Mouse (Mus musculus): ENCODE measurements around the gene Hacd2. TPM values are rescaled to one million over a fixed set of nuclear protein-coding genes. Genes with fewer than 3 reads are reported as not detected.

Hacd2 gene
- polyA plus RNA-seq, 1 experiment: 15.4 TPM

- DNase-seq: no peak
- H3K36me3 ChIP-seq (ENCODE audit: control insufficient read depth, insufficient read depth, low read length): no peaks in the 10 kb centered on the region
- H3K4me1 ChIP-seq (replicated peaks; ENCODE audit: control insufficient read depth, insufficient read depth, low read length): peaks cover 8% of the 10 kb centered on the region; the same call in 1 of the 2 replicates
- H3K27me3 ChIP-seq (ENCODE audit: control insufficient read depth, insufficient read depth, low read length): peaks cover 14% of the 10 kb centered on the region; the same call in 1 of the 2 replicates
- H3K27ac ChIP-seq (ENCODE audit: control insufficient read depth, insufficient read depth, low read length): no peak overlapping the region
- 2% methylated on average over 29 of the region's 29 CpGs for WGBS
- H3K4me3 ChIP-seq (ENCODE audit: control insufficient read depth, insufficient read depth, low read length): 0 out of 2 replicates have a peak overlapping the region, but pooled peaks have one; percentile 16
- no peak for TF ChIP-seq CTCF (IDR thresholded peaks at IDR 0.05; ENCODE audit: borderline replicate concordance, control insufficient read depth, extremely low read depth, insufficient read depth, low read length, poor library complexity)
- TF ChIP-seq POLR2A (IDR thresholded peaks at IDR 0.05; ENCODE audit: control insufficient read depth, extremely low read depth, insufficient read depth, low read length, poor library complexity): no peak
These were observed 132.0 kb downstream of the Hacd2 start for GRCm38 (mm10) chr16:35154245-35154640.

DNA sequence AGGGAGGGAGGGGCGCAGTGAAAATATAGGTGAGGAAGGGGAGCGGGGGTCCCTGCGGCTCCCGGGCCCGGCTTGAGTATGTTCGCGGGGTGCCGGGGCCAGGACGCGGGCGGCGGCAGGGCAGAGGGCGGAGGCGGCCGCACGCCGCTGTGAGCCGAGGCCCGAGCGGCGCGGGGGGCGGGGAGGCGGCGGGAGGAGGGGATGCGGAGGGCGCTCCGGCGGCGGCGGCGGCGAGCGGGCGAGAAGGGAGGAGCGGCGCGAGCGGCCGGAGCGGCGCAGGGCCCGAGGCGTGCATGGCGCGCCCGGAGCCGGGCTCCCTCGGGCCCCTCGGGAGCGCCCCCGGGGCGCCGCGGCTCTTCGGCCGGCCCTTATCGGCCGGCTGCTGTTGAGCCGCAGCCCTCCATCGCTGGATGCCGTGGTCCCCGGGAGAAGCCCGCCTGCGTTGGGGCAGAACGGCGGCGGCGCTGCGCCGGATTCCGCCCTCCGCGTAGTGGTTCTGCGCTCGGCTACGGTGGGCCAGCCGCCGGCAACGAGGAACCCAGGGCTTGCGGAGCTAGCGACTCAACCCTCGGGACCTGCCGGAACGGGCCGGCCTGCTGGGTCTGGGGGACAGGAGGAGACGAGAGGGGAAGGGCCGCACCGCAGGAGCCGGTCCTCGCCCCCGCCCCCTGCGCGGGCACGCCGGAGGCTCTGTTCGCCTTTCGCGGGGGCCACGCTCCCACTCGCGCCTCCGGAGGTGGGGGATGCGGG, 132.6 kb downstream of the Hacd2 start, which contains the start of gene Adcy5:
Adcy5 (plus strand) TSS at position 237 of the 750 bp plus-strand sequence.
- no peak for DNase-seq

DNA sequence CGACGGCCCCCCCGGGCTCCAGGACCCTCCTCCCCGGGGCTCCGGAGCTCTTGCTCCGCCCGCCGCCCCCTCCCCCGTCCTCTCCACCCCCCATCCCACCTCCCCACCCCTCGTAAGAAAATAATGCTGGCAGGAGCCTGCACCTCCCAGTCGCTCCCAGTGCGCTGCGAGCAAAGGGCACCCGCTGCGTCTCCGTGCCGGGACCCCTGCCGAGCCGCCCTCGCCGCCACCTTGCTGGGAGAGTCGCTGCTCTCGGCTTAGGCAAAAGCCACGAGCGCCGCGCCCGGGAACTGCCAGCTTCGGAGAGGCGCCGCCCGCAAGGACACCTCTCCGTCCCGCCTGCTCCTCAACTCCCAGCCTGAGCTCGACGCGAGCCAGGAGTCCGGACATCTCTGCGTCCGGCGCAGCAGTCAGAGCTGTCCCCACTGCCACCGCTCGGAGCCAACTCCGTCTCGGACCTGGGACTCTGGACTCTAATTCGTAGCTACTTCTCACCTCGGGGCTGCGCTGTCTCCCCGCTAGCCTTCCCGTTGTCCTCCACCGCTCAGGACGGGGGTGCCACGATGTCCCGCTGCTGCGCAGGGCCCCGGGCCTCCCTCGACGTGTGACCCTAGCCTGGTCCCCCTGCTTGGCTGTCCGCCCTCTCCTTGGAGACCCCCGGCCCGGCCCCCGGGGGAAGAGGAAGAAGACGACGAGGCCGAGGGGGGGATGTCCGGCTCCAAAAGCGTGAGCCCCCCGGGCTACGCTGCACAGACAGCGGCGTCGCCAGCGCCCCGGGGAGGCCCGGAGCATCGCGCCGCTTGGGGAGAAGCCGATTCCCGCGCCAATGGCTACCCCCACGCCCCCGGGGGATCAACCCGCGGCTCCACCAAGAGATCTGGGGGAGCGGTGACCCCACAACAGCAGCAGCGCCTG, 133.4 kb downstream of the Hacd2 start:
- Histone ChIP-seq H3K36me3 (ENCODE audit: control insufficient read depth, insufficient read depth, low read length) (no peaks in the 10 kb centered on the region), H3K4me1 (replicated peaks; ENCODE audit: control insufficient read depth, insufficient read depth, low read length) (peaks cover 8% of the 10 kb centered on the region; the same call in 1 of the 2 replicates), H3K27ac (ENCODE audit: control insufficient read depth, insufficient read depth, low read length) (no peak overlapping the region), H3K4me3 (ENCODE audit: control insufficient read depth, insufficient read depth, low read length) (0 out of 2 replicates have a peak overlapping the region, but pooled peaks have one; percentile 8), H3K27me3 (ENCODE audit: control insufficient read depth, insufficient read depth, low read length) (peaks cover 14% of the 10 kb centered on the region; the same call in 1 of the 2 replicates)
- no peak for TF ChIP-seq POLR2A (IDR thresholded peaks at IDR 0.05; ENCODE audit: control insufficient read depth, extremely low read depth, insufficient read depth, low read length, poor library complexity)
- WGBS: 3% methylated on average over 87 of the region's 87 CpGs
- DNase-seq: no peak

More for the DNA sequence above, 132.6 kb downstream of the Hacd2 start, which contains the start of gene Adcy5:
- peaks cover 14% of the 10 kb centered on the region; the same call in 1 of the 2 replicates for H3K27me3 ChIP-seq (ENCODE audit: control insufficient read depth, insufficient read depth, low read length)
- H3K4me1 ChIP-seq (replicated peaks; ENCODE audit: control insufficient read depth, insufficient read depth, low read length): peaks cover 8% of the 10 kb centered on the region; the same call in 1 of the 2 replicates
- H3K27ac ChIP-seq (ENCODE audit: control insufficient read depth, insufficient read depth, low read length): no peak within 1 kb of the TSS
- no peak for TF ChIP-seq CTCF (IDR thresholded peaks at IDR 0.05; ENCODE audit: borderline replicate concordance, control insufficient read depth, extremely low read depth, insufficient read depth, low read length, poor library complexity)
- no peak for TF ChIP-seq POLR2A (IDR thresholded peaks at IDR 0.05; ENCODE audit: control insufficient read depth, extremely low read depth, insufficient read depth, low read length, poor library complexity)
- no peaks in the 10 kb centered on the region for H3K36me3 ChIP-seq (ENCODE audit: control insufficient read depth, insufficient read depth, low read length)
- 3% methylated on average over 97 of the region's 104 CpGs for WGBS
- peak within 1 kb of the TSS; percentile 24 for H3K4me3 ChIP-seq (ENCODE audit: control insufficient read depth, insufficient read depth, low read length)

DNA sequence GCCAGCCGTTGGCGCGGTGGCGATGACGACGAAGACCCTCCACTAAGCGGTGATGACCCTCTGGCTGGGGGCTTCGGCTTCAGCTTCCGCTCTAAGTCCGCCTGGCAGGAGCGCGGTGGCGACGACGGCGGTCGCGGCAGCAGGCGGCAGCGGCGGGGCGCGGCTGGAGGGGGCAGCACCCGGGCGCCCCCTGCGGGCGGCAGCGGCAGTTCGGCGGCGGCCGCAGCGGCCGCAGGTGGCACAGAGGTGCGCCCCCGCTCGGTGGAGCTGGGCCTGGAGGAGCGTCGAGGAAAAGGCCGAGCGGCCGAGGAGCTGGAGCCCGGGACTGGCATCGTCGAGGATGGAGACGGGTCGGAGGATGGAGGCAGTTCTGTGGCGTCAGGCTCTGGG, 134.1 kb downstream of the Hacd2 start:
- TF ChIP-seq POLR2A (IDR thresholded peaks at IDR 0.05; ENCODE audit: control insufficient read depth, extremely low read depth, insufficient read depth, low read length, poor library complexity): no peak
- TF ChIP-seq CTCF (IDR thresholded peaks at IDR 0.05; ENCODE audit: borderline replicate concordance, control insufficient read depth, extremely low read depth, insufficient read depth, low read length, poor library complexity): peak; percentile 65
- WGBS: 5% methylated on average over 48 of the region's 48 CpGs
- Histone ChIP-seq H3K36me3 (ENCODE audit: control insufficient read depth, insufficient read depth, low read length) (no peaks in the 10 kb centered on the region), H3K27ac (ENCODE audit: control insufficient read depth, insufficient read depth, low read length) (no peak overlapping the region), H3K27me3 (ENCODE audit: control insufficient read depth, insufficient read depth, low read length) (peaks cover 14% of the 10 kb centered on the region; the same call in 1 of the 2 replicates), H3K4me1 (replicated peaks; ENCODE audit: control insufficient read depth, insufficient read depth, low read length) (peaks cover 8% of the 10 kb centered on the region; the same call in 1 of the 2 replicates), H3K4me3 (ENCODE audit: control insufficient read depth, insufficient read depth, low read length) (0 out of 2 replicates have a peak overlapping the region, but pooled peaks have one; percentile 8)
- DNase-seq: peak; percentile 29

- Histone ChIP-seq H3K27ac (ENCODE audit: control insufficient read depth, insufficient read depth, low read length) (no peak overlapping the region), H3K4me1 (replicated peaks; ENCODE audit: control insufficient read depth, insufficient read depth, low read length) (peaks cover 8% of the 10 kb centered on the region; the same call in 1 of the 2 replicates)
These were observed 134.6 kb downstream of the Hacd2 start for GRCm38 (mm10) chr16:35156832-35157231.

More at GRCm38 (mm10) chr16:35156832-35157231, 134.6 kb downstream of the Hacd2 start:
- H3K27me3 ChIP-seq (ENCODE audit: control insufficient read depth, insufficient read depth, low read length): peaks cover 14% of the 10 kb centered on the region; the same call in 1 of the 2 replicates
- H3K4me3 ChIP-seq (ENCODE audit: control insufficient read depth, insufficient read depth, low read length): no peak overlapping the region
- DNase-seq: no peak
- WGBS: 84% methylated on average over 21 of the region's 21 CpGs
- TF ChIP-seq CTCF (IDR thresholded peaks at IDR 0.05; ENCODE audit: borderline replicate concordance, control insufficient read depth, extremely low read depth, insufficient read depth, low read length, poor library complexity): no peak
- TF ChIP-seq POLR2A (IDR thresholded peaks at IDR 0.05; ENCODE audit: control insufficient read depth, extremely low read depth, insufficient read depth, low read length, poor library complexity): no peak
- H3K36me3 ChIP-seq (ENCODE audit: control insufficient read depth, insufficient read depth, low read length): no peaks in the 10 kb centered on the region

Other genes starting within 250 kb of the Hacd2 start
- 4.8 and 6.8 TPM in 2 replicates for gene Adcy5, start 132.4 kb downstream of the Hacd2 start, polyA plus RNA-seq (2012; rRNA removed)

Measured in thymus, adult 2 months (tissue).